Mouse (Mus musculus) E14TG2a.4 (cell line): ENCODE data around the gene Zc2hc1b.

ENCODE experiments used
- H3K27me3 ChIP-seq: 2 replicates; pipeline ENCODE4 v1.6.1; 2014; ENCODE audit warnings: low read length, control low read depth; ENCODE audit not compliant: insufficient read depth
- H3K36me3 ChIP-seq: 2 replicates; pipeline ENCODE4 v1.6.1; 2014; ENCODE audit warnings: low read length, control low read depth; ENCODE audit not compliant: insufficient read depth
- H3K4me1 ChIP-seq: replicated peaks from 2 replicates; pipeline ENCODE4 v1.6.1; 2014; ENCODE audit warnings: low read depth, low read length, control low read depth
- H3K4me3 ChIP-seq: replicated peaks from 2 replicates; pipeline ENCODE4 v1.5.1; 2014; ENCODE audit warnings: mild to moderate bottlenecking, low read length
- H3K9me3 ChIP-seq: 2 replicates; pipeline ENCODE4 v1.6.1; 2014; ENCODE audit warnings: low read length, control low read depth
- CTCF ChIP-seq: conservative IDR thresholded peaks from 2 replicates; pipeline ENCODE4 v1.5.1; 2014; ENCODE audit warnings: low read length
- NANOG ChIP-seq: IDR thresholded peaks from 2 replicates; pipeline ENCODE4 v1.6.1; 2014; ENCODE audit warnings: borderline replicate concordance, low read length, mixed read lengths
- POU5F1 ChIP-seq: IDR thresholded peaks from 2 replicates; pipeline ENCODE4 v1.6.1; 2014; ENCODE audit warnings: low read length, borderline replicate concordance

Zc2hc1b gene

GRCm38 (mm10) chr10:13186754-13187153 is 8.9 kb upstream of the Zc2hc1b start:
- H3K27me3 ChIP-seq: no peaks in the 10 kb centered on the region
- H3K4me3 ChIP-seq: no peak overlapping the region
- peaks cover 11% of the 10 kb centered on the region for H3K4me1 ChIP-seq
- no peaks in the 10 kb centered on the region for H3K9me3 ChIP-seq
- H3K36me3 ChIP-seq: peaks cover 92% of the 10 kb centered on the region
- TF ChIP-seq POU5F1 (no peak), CTCF (no peak), NANOG (no peak)

- Histone ChIP-seq H3K4me3 (no peak overlapping the region), H3K27me3 (no peaks in the 10 kb centered on the region), H3K9me3 (no peaks in the 10 kb centered on the region), H3K36me3 (peaks cover 96% of the 10 kb centered on the region), H3K4me1 (peaks cover 8% of the 10 kb centered on the region; the same call in 1 of the 2 replicates)
- no peak for TF ChIP-seq POU5F1
- no peak for TF ChIP-seq NANOG
- no peak for TF ChIP-seq CTCF
These were observed 6.4 kb upstream of the Zc2hc1b start for GRCm38 (mm10) chr10:13184170-13184766.

- no peaks in the 10 kb centered on the region for H3K27me3 ChIP-seq
- no peaks in the 10 kb centered on the region for H3K9me3 ChIP-seq
- H3K4me1 ChIP-seq: peaks cover 5% of the 10 kb centered on the region; the same call in 1 of the 2 replicates
- peaks cover 97% of the 10 kb centered on the region for H3K36me3 ChIP-seq
- no peak for TF ChIP-seq CTCF
- no peak overlapping the region for H3K4me3 ChIP-seq
These were observed 2.4 kb upstream of the Zc2hc1b start for GRCm38 (mm10) chr10:13180211-13180610.

- no peaks in the 10 kb centered on the region for H3K27me3 ChIP-seq
- TF ChIP-seq CTCF (no peak), NANOG (no peak), POU5F1 (no peak)
These were observed 2.0 kb downstream of the Zc2hc1b start for GRCm38 (mm10) chr10:13175866-13176265.

GRCm38 (mm10) chr10:13172798-13173221 is 5.0 kb downstream of the Zc2hc1b start:
- H3K4me3 ChIP-seq: no peak overlapping the region
- peaks cover 12% of the 10 kb centered on the region for H3K4me1 ChIP-seq
- H3K36me3 ChIP-seq: peaks cover 24% of the 10 kb centered on the region
- no peaks in the 10 kb centered on the region for H3K9me3 ChIP-seq
- TF ChIP-seq POU5F1 (no peak), CTCF (no peak), NANOG (no peak)
- no peaks in the 10 kb centered on the region; the same call in 1 of the 2 replicates for H3K27me3 ChIP-seq

More at GRCm38 (mm10) chr10:13175866-13176265, 2.0 kb downstream of the Zc2hc1b start:
- H3K4me1 ChIP-seq: no peaks in the 10 kb centered on the region
- no peaks in the 10 kb centered on the region for H3K9me3 ChIP-seq
- H3K4me3 ChIP-seq: no peak overlapping the region
- peaks cover 54% of the 10 kb centered on the region for H3K36me3 ChIP-seq

- Histone ChIP-seq H3K27me3 (no peaks in the 10 kb centered on the region; the same call in 1 of the 2 replicates), H3K36me3 (peaks cover 10% of the 10 kb centered on the region), H3K4me3 (no peak overlapping the region), H3K4me1 (peaks cover 18% of the 10 kb centered on the region), H3K9me3 (no peaks in the 10 kb centered on the region)
- no peak for TF ChIP-seq POU5F1
- no peak for TF ChIP-seq NANOG
- TF ChIP-seq CTCF: no peak
These were observed 6.4 kb downstream of the Zc2hc1b start for GRCm38 (mm10) chr10:13171461-13171860.

- Histone ChIP-seq H3K4me3 (no peak overlapping the region), H3K9me3 (no peaks in the 10 kb centered on the region), H3K27me3 (no peaks in the 10 kb centered on the region; the same call in 1 of the 2 replicates), H3K36me3 (peaks cover 4% of the 10 kb centered on the region), H3K4me1 (peaks cover 18% of the 10 kb centered on the region)
- TF ChIP-seq POU5F1: no peak
- no peak for TF ChIP-seq CTCF
These were observed 6.9 kb downstream of the Zc2hc1b start for GRCm38 (mm10) chr10:13170739-13171448.

GRCm38 (mm10) chr10:13168461-13168860 is 9.4 kb downstream of the Zc2hc1b start:
- no peak overlapping the region for H3K4me3 ChIP-seq
- H3K4me1 ChIP-seq: peaks cover 18% of the 10 kb centered on the region
- H3K27me3 ChIP-seq: no peaks in the 10 kb centered on the region; the same call in 1 of the 2 replicates
- no peak for TF ChIP-seq NANOG
- no peaks in the 10 kb centered on the region for H3K36me3 ChIP-seq
- H3K9me3 ChIP-seq: no peaks in the 10 kb centered on the region
